Mouse (Mus musculus): ENCODE results near the gene Plbd1.

DNA sequence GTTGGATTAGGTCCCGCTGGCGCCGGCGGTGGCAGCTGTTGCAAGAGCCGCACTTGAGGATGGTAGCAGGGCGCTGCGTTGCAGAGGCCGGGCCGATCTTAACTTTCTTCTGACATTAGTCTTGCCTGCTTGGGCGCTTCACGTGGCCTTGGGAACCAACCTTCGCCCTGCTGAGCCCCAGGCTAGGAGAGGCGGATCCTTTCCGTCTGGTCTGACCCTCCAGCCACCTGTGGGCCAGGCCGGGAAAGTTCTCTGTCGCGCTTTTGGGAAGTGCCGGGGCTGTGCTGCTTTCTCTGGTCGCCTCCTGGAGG lies at the start of gene Plbd1:
- TF ChIP-seq GATA1 (IDR thresholded peaks at IDR 0.05; ENCODE audit: low read length), result no peak
- no peak for TF ChIP-seq TAL1 (IDR thresholded peaks at IDR 0.05; ENCODE audit: low read length)
